Mouse (Mus musculus) C2C12 (cell line): ENCODE measurements at regions not wholly inside any gene's neighbourhood (a gene's known extent, or its start where the extent isn't known, plus 50 kb on each side); places are given as distances from the start of the nearest gene placed in this dataset.

Experiments used
- CEBPB ChIP-seq: IDR thresholded peaks from one replicate; pipeline ENCODE4 v1.6.1; 2011; ENCODE audit warnings: low read depth, mild to moderate bottlenecking, control low read depth, moderate library complexity
- CTCF ChIP-seq: IDR thresholded peaks from one replicate; pipeline ENCODE4 v1.5.1; 2011; ENCODE audit not compliant: control insufficient read depth, insufficient read depth, insufficient read length
- USF1 ChIP-seq: IDR thresholded peaks from one replicate; pipeline ENCODE4 v1.6.1; 2011; ENCODE audit warnings: low read depth, mild to moderate bottlenecking, control low read depth, moderate library complexity

- TF ChIP-seq USF1 (no peak), CTCF (no peak), CEBPB (no peak)
Observed at GRCm38 (mm10) chr3:81426765-81427164, 390.5 kb downstream of the Pdgfc start.
